Mouse (Mus musculus): Measurements from ENCODE around the gene Rbm15b.
A peak's percentile ranks its signal among the peaks of the same experiment; 100 is the strongest.

The Rbm15b gene

DNA sequence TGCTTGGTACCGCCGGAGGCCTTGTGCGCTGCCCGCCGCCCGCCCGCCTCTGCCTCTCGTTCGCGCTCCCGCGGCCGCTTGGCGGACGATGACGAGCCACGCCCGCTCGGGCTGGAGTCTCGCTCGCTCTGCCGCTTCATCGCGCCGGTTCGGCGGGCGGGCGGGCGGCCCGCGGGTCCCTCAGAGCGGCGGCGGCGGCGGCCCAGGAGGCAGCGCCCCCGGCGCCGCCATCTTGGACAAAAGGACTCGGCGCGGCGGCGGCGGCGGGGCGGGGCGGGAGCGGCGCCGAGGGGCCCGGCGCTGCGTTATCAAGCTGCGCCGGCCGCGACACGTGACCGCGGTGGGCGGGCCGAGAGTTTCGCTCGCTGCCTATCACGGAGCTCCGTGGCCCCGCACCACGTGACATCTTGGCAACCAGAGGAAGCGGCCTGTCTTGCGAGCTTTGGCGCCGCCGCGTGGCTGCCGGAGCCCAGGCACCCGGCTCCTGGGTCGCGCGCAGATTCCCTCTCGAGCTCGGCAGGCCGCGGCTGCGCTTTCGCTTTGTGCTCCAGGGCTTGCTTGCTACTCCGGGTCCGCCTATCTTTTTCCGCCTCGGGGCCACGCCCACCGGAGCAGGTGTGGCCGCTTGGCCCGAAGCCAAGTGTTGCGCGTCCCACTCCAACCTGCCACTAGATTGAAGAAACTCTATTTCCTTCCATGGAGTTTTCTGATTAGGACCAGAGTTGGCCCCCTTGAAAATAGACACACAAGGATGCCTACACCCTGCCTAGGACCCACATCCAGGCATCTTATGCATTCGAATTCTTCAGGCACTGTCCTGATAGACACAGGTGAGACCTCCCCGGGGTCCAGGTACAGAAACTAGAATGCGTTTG is at the start of gene Rbm15b:
Rbm15b (minus strand) TSS at position 601 of the 875 bp plus-strand sequence.
- DNase-seq (ENCODE audit: low read depth, low spot score) = peak; percentile 98

DNA sequence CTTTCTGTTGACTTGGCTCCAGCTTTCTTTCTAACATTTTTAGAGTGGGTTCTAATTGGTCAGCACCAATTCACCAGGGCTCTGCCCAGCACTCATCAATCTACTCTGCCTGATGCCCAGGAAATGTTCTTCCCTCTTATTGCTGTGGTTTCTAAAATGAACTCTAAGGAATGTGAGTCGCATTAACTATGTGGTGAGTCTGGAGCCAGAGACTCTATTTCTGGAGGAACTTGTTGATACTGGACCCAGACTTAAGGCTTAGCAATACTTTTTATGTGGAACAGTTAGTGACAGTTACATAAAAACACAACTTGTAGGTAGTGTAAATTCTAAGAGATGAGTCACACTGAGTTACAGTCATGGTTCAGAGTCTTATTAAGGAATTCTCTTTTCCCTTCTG is 47.8 kb upstream of the Rbm15b start:
- DNase-seq (ENCODE audit: low read depth, low spot score) = no peak

DNA sequence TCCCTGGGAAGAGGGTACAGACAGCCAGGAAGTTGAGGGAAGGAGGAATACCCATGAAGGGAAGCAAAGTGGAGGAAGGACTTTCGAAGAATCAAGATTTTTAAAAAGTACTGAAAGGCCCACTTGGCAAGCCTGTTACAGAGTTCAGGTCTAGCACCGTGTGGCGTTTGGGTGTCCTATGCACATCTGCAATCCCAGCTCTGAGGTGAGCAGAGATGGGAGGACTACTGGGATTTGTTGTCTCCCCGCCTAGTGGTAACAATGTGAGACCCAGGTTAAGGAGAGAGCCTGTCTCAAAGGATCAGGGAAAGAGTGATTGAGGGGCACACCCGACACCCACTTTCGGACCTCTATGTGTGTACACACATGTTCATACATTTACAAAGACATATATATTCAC is 27.6 kb upstream of the Rbm15b start:
- no peak for DNase-seq (ENCODE audit: low read depth, low spot score)

GRCm38 (mm10) chr9:106913759-106914158 is 26.5 kb upstream of the Rbm15b start:
- DNase-seq (ENCODE audit: low read depth, low spot score) = no peak

- no peak for DNase-seq (ENCODE audit: low read depth, low spot score)
Observed at GRCm38 (mm10) chr9:106911624-106912023, 24.4 kb upstream of the Rbm15b start.

- DNase-seq (ENCODE audit: low read depth, low spot score) = no peak
Observed at GRCm38 (mm10) chr9:106908715-106909114, 21.5 kb upstream of the Rbm15b start.

- no peak for DNase-seq (ENCODE audit: low read depth, low spot score)
Observed at GRCm38 (mm10) chr9:106908174-106908573, 20.9 kb upstream of the Rbm15b start.

DNA sequence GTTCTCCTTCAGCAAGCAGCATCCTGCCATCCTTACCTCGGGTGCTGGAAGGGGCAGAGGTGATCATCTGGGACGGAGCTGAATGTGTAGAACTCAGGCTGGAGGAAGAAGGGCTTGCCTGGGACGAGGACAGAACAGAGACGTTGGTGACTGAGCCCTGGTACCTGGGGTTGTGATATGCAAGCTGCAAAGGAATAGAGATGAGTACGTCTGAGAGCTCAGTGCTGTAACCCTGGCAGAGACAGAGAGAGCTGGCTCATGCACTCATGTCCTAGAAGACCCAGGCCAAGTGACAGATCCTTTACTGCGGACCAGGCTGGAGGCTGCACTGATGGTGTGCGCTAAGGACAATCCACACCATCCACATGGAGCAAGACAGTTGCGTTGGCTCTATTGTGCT is 19.4 kb upstream of the Rbm15b start:
- no peak for DNase-seq (ENCODE audit: low read depth, low spot score)

- DNase-seq (ENCODE audit: low read depth, low spot score) = no peak
Observed at GRCm38 (mm10) chr9:106903791-106904134, 16.5 kb upstream of the Rbm15b start.

GRCm38 (mm10) chr9:106903099-106903790 is 16.0 kb upstream of the Rbm15b start:
- no peak for DNase-seq (ENCODE audit: low read depth, low spot score)

- no peak for DNase-seq (ENCODE audit: low read depth, low spot score)
Observed at GRCm38 (mm10) chr9:106901596-106901995, 14.4 kb upstream of the Rbm15b start.

GRCm38 (mm10) chr9:106898901-106899300 is 11.7 kb upstream of the Rbm15b start:
- DNase-seq (ENCODE audit: low read depth, low spot score) = no peak

DNA sequence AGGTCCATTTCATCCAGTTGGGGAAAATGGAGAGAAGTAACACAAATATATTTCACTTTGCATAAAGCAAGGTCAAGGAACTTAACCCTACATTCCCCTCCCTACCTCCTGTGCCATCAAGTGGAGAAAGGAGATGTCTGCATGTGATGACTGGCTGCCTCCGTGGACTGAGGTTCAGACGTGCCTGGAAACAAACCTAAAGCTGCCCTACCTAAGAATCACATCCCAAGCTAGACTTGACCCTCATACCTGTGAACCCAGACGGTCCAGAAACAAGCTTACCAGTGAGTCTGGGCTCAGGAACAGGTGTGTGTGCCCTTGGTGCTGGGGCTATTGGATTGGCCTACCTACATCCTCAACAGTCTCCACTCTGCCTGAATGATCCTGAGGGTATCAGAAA is 6.1 kb upstream of the Rbm15b start:
- DNase-seq (ENCODE audit: low read depth, low spot score) = no peak

GRCm38 (mm10) chr9:106892552-106892875 is 5.3 kb upstream of the Rbm15b start:
- no peak for DNase-seq (ENCODE audit: low read depth, low spot score)

- DNase-seq (ENCODE audit: low read depth, low spot score) = peak; percentile 98
Observed at GRCm38 (mm10) chr9:106891829-106892551, 4.8 kb upstream of the Rbm15b start, which contains the start of gene Manf. TSS of gene Manf (minus strand) at chr9:106891979.

DNA sequence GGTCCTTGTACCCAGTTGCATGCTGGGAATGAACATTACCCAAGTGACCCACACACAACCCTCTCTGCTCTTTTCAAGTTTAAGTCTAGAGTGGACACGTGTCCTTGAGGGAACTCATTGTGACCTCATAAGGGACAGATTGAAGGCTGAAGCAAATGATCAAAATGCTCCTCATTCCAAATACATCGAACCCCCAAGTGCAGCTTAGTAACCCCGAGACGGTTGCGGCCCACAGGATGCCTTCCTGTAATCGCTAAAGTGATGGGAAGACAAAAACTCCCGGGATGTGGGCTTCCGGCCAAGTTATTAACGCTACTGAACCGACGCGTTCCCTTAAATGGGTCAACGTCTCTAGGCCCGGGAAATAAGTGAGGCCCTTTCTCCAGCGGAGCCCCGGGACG is 4.1 kb upstream of the Rbm15b start:
- no peak for DNase-seq (ENCODE audit: low read depth, low spot score)

- no peak for DNase-seq (ENCODE audit: low read depth, low spot score)
Observed at GRCm38 (mm10) chr9:106890496-106891240, 3.4 kb upstream of the Rbm15b start.

DNA sequence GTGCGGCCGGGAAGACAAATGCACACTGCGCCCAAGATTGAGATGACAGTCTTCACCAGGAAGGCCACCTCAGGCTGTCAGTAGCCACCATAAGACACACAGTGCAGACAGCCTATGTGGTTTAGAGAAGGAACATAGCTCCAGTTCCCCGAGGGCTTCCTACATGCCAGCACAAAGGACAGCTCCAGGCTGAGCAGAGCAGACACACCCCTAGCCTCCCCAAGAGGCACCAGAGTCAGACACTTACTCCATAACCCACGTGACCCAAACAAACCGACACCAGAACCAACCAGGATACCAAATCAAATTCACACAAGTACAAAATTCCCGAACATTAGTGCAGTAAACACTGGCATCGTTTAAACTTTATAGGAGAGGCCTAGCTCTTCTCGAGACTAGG is 2.1 kb upstream of the Rbm15b start:
- no peak for DNase-seq (ENCODE audit: low read depth, low spot score)

DNA sequence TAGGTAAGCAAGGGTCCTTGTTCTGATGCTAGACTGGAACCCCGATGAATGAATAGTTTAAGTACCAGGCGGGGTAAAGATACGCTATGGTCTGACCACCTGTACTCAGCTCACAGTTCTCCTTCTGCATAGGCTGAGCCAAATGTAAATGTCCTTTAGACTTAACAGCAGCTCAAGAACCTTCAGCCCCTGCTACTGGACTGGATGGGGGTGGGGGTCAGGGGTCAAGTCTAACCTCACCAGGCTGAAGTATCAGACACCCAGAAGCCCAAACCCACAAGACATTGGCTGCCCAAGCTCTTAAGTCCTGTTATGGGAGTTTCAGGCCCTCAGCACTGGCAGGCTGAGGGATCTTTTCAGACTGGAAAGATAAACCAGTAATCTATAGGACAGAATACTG is 1.1 kb upstream of the Rbm15b start:
- DNase-seq (ENCODE audit: low read depth, low spot score) = no peak

- DNase-seq (ENCODE audit: low read depth, low spot score) = no peak
Observed at GRCm38 (mm10) chr9:106885901-106886731, 1.1 kb downstream of the Rbm15b start.
